Mouse (Mus musculus) MN1 (cell line): Measurements from ENCODE around the gene Gm7030.
"Not testable (repeated sequence)": the region's sequence is repeated elsewhere in the genome, so short reads cannot be mapped to it uniquely, and the experiment has no call there.

Experiments used
- DNase-seq: peaks from one replicate; pipeline ENCODE4 v3.0.0-alpha.2; 2016; ENCODE audit warnings: low spot score

Gm7030 gene

GRCm38 (mm10) chr17:36128968-36129817 lies at the start of gene Gm7030:
Gene Gm7030, minus strand, starts transcription at chr17:36129425.
- DNase-seq: not testable (repeated sequence)

DNA sequence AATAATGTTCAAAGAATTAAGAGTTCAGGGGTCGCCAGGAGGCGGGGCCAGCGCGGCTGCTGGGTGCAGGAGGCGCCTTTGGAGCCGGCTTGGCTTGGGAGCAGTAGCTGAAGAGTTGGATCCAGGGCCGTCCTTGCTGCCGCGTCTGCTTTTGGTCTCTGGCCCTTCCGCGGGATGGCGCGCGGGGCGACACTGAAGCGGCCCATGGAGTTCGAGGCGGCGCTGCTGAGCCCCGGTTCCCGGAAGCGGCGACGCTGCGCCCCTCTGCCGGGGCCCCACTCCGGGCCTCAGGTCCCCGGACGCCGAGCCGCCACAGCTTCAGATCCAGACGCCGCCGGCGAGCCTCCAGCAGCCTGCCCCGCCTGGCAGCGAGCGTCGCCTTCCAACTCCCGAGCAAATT lies 49.7 kb upstream of the Gm7030 start:
- DNase-seq: not testable (repeated sequence)

- DNase-seq: not testable (repeated sequence)
These were observed 46.9 kb upstream of the Gm7030 start for GRCm38 (mm10) chr17:36176132-36176531.

DNA sequence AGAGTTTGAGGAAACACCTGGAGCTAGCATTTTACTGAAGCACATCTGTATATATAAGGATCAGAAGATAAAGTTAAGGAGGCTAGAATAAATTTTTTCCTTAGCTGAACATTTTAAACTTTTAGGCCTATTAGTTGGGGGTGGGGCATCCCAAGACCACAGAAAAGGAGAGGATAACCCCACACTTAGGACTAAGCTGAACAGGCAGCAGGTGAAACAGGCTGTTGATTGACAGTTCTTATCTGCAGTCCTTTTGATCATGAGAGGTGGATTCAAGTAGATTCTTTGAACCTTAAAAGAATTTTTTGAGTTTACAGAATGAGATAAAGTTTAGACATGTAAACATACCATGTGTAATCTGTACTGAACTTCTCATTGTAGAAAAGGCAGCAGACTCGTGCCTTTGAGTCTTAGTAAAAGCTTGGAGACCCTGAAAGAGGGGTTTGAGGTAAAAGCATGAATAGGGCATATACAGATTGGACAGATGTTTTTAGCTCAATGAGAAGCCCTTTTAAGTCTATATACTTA lies 41.1 kb upstream of the Gm7030 start:
- no peak for DNase-seq

DNA sequence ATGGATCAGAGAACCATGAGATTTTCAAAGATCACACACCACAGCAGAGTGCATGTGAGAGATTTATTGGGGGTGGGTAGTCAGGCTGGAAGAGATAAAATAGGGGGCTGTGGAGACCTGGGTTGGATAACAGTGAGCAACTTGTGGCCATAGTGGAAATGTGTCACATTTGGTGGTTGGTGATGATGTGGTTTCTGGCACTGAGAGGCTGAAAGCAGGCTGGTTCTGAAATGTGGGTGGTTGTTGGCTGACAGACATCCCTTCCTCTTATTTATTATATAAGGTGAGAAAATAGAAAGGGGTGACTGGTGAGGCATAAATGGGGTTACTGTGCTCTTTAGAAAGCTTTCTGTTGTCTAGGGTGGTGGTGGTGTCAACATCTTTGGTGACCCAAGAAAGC lies 40.5 kb upstream of the Gm7030 start:
- no peak for DNase-seq

GRCm38 (mm10) chr17:36169094-36169493 lies 39.9 kb upstream of the Gm7030 start:
- DNase-seq: not testable (repeated sequence)

DNA sequence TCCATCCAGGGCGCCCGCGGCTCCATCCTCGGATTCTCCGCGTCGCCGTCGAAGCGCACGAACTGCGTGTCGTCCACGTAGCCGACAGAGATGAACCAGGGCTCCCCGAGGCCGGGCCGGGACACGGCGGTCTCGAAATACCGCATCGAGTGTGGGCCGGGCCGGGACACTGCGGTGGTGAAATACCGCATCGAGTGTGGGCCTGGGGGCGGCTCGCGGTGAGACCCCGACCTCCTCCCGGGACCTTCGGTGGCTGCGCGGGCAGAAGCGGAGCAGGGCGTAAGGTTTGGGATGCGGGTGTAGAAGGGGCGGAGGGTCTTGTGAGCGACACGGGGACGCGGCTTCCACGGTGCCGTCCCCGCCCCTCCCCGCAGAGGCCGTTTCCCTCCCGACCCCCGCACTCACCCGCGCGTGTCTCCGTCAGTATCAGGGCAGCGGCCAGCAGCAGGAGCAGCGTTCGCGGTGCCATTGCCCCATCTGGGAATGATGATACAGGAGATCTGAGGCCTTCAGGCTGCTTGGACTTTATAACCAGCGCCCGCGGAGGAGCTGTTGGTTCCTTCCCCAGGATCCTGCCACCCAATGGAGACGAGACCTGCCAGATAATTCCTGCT lies 38.9 kb upstream of the Gm7030 start, which contains the start of gene Gm8909:
Gene Gm8909, minus strand, starts transcription at position 499 of the 614 bp plus-strand sequence.
- no peak for DNase-seq

- DNase-seq: no peak
These were observed 38.2 kb upstream of the Gm7030 start for GRCm38 (mm10) chr17:36167306-36168038.

GRCm38 (mm10) chr17:36166901-36167300 lies 37.7 kb upstream of the Gm7030 start:
- DNase-seq: not testable (repeated sequence)

- no peak for DNase-seq
These were observed 32.2 kb upstream of the Gm7030 start for GRCm38 (mm10) chr17:36161129-36162051.

DNA sequence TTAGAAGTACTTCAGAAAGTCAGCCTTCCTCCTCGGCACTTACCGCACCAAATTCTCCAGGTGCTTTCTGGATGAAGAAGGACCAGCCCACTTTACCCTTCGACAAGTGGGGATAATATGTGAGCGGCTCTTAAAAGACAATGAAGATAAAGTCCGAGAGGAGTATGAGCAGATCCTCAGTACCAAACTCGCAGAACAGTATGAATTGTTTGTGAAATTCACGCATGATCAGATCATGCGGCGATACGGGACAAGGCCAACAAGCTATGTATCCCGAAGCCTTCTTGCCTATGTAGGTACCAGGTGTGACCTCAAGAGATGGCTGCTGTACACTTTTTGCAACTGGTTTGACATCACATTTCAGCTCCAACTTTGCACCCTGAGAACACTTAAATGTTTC lies 29.0 kb upstream of the Gm7030 start:
- not testable (repeated sequence) for DNase-seq

GRCm38 (mm10) chr17:36157782-36158181 lies 28.6 kb upstream of the Gm7030 start:
- DNase-seq: not testable (repeated sequence)

GRCm38 (mm10) chr17:36154271-36155149 lies 25.3 kb upstream of the Gm7030 start:
- no peak for DNase-seq

GRCm38 (mm10) chr17:36151200-36151599 lies 22.0 kb upstream of the Gm7030 start:
- not testable (repeated sequence) for DNase-seq

- DNase-seq: not testable (repeated sequence)
These were observed 19.2 kb upstream of the Gm7030 start for GRCm38 (mm10) chr17:36148468-36148867.

DNA sequence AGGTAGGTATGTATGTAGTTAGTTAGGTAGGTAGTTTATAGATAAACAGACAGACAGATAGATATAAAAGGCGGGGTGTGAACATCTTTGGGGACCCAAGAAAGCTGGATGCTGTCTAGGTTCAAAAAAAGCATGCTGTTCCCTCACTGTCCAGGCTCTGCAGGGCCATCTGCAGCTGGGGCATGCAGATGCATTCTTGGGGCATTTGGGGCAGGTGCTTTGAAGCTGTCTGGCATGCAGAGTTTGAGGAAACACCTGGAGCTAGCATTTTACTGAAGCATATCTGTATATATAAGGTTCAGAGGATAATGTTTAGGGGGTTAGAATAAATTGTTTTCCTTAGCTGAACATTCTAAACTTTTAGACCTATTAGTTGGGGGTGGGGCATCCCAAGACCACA lies 17.7 kb upstream of the Gm7030 start:
- DNase-seq: not testable (repeated sequence)

GRCm38 (mm10) chr17:36145861-36146156 lies 16.6 kb upstream of the Gm7030 start:
- not testable (repeated sequence) for DNase-seq

GRCm38 (mm10) chr17:36145111-36145860 lies 16.1 kb upstream of the Gm7030 start:
- no peak for DNase-seq

DNA sequence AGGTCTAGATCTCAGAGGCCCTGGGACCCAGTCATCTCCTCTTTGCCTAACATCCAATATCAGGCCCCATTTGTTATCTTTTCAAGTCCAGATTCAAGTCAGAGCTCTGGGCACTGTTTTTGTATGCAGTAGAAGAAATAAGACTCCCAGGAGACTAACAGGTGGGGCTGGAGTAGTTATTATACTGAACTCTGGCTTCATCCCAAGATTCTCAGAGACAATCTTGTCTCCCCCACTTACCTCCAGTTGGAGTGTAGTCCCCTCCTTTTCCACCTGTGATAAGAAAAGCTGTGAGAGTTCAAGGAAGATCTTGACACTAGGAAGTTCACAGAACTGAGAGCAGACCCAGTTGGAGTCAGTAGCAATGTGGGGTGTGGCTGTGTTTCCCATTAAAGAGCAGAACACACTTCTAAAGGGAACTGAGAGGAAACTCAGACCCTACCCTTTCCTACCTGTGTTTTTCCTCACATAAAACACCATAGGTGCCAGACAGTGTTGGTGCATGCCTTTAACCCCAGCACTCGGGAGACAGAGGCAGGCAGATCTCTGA lies 7.1 kb upstream of the Gm7030 start:
- DNase-seq: not testable (repeated sequence)
